Mouse (Mus musculus) heart, adult 2 months (tissue): ENCODE measurements at regions not wholly inside any gene's neighbourhood (a gene's known extent, or its start where the extent isn't known, plus 50 kb on each side); places are given as distances from the start of the nearest gene placed in this dataset.
A peak's percentile ranks its signal among the peaks of the same experiment; 100 is the strongest.

Experiments used
- DNase-seq, 2 experiments: peaks; one replicate each; pipeline ENCODE4 v3.0.0; 2021
- H3K27ac ChIP-seq: fragments of 200-600 bp; 2 replicates; pipeline ENCODE4 v1.8.1; 2022
- H3K27me3 ChIP-seq: fragments of 200-500 bp; 2 replicates; pipeline ENCODE4 v1.6.1; 2012; ENCODE audit warnings: mild to moderate bottlenecking, low read length, inconsistent platforms, mixed read lengths; ENCODE audit not compliant: control insufficient read depth, insufficient read depth
- H3K36me3 ChIP-seq: fragments of 200-500 bp; 2 replicates; pipeline ENCODE4 v1.6.1; 2012; ENCODE audit warnings: low read length, inconsistent platforms; ENCODE audit not compliant: control insufficient read depth, insufficient read depth
- H3K4me1 ChIP-seq: fragments of 200-500 bp; 2 replicates; pipeline ENCODE4 v1.6.1; 2011; ENCODE audit warnings: low read length; ENCODE audit not compliant: control insufficient read depth, insufficient read depth
- H3K4me3 ChIP-seq: fragments of 200-600 bp; 2 replicates; pipeline ENCODE4 v1.8.1; 2022
- H3K79me2 ChIP-seq: fragments of 200-500 bp; replicated peaks from 2 replicates; pipeline ENCODE4 v1.6.1; 2012; ENCODE audit warnings: mild to moderate bottlenecking, inconsistent platforms, low read length, moderate library complexity, mixed read lengths; ENCODE audit not compliant: control insufficient read depth, insufficient read depth
- H3K9ac ChIP-seq: fragments of 200-500 bp; 2 replicates; pipeline ENCODE4 v1.6.1; 2012; ENCODE audit warnings: low read depth, mild to moderate bottlenecking, control low read depth, inconsistent platforms, low read length, mixed read lengths
- CTCF ChIP-seq: fragments of 200-600 bp; IDR thresholded peaks from 2 replicates; pipeline ENCODE4 v1.8.1; 2022; ENCODE audit warnings: antibody characterized with exemption, mild to moderate bottlenecking, moderate library complexity
- EP300 ChIP-seq: fragments of 200-500 bp; IDR thresholded peaks from 2 replicates; pipeline ENCODE4 v1.6.1; 2011; ENCODE audit warnings: low read depth, low read length, control low read depth; ENCODE audit not compliant: insufficient read depth
- POLR2A ChIP-seq: fragments of 200-500 bp; IDR thresholded peaks from 2 replicates; pipeline ENCODE4 v1.6.1; 2011; ENCODE audit warnings: mild to moderate bottlenecking, low read depth, low read length, control low read depth; ENCODE audit not compliant: insufficient read depth
- WGBS: fragments of 180-500 bp; shearing (Covaris S2); methylation state at CpG from one replicate; pipeline ENCODE4 v1.1.7; 2018; 5-methylcytosine and 5-hydroxymethylcytosine counted together
- intact Hi-C: fragments of 180-260 bp; cut with DNase I; formaldehyde crosslinking; loops from one replicate; pipeline ENCODE4 v1.15.1; 2025

- Histone ChIP-seq H3K4me3 (no peak overlapping the region), H3K9ac (no peak overlapping the region), H3K36me3 (no peaks in the 10 kb centered on the region), H3K27ac (no peak overlapping the region; the same call in 1 of the 2 replicates), H3K79me2 (no peaks in the 10 kb centered on the region), H3K4me1 (peaks cover 2% of the 10 kb centered on the region), H3K27me3 (no peaks in the 10 kb centered on the region; the same call in 1 of the 2 replicates)
- 21% methylated on average over 8 of the region's 8 CpGs for WGBS
- peak; percentile 33 to 58 for DNase-seq
- intact Hi-C loops = no loop called here
- no peak for TF ChIP-seq EP300
- no peak for TF ChIP-seq POLR2A
- no peak for TF ChIP-seq CTCF
These were observed 191.2 kb downstream of the Rplp1 start for GRCm38 (mm10) chr9:61723021-61723581.

- Histone ChIP-seq H3K4me3 (no peak overlapping the region), H3K9ac (no peak overlapping the region), H3K79me2 (no peaks in the 10 kb centered on the region), H3K27ac (no peak overlapping the region), H3K36me3 (no peaks in the 10 kb centered on the region), H3K4me1 (peaks cover 2% of the 10 kb centered on the region), H3K27me3 (no peaks in the 10 kb centered on the region; the same call in 1 of the 2 replicates)
- TF ChIP-seq CTCF = no peak
- TF ChIP-seq POLR2A = no peak
- DNase-seq = no peak
- intact Hi-C loops = no loop called here
- 83% methylated on average over 5 of the region's 5 CpGs for WGBS
These were observed 192.5 kb downstream of the Rplp1 start for GRCm38 (mm10) chr9:61721851-61722250.

DNA sequence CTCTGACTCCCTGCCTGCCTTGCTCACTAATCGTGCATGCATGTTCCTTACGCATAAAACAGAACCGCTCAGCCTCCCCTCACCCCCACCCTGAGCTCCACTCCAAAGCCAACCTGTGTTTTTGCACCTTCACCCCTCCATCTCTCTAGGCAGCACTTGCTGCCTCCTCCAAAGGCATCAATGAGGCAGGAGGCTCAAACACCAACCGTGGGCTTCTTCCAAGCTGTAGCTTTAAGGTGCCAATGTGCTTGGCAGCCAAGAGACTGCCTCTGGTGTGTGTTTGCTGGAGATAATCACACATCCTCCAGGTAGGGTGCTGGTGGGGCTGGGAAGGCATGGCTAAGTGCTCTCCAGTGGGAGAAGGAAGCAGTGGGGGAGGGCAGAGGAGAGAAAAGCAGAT lies 193.3 kb downstream of the Rplp1 start:
- Histone ChIP-seq H3K9ac (no peak overlapping the region), H3K4me3 (no peak overlapping the region), H3K36me3 (no peaks in the 10 kb centered on the region), H3K4me1 (peaks cover 2% of the 10 kb centered on the region), H3K79me2 (no peaks in the 10 kb centered on the region), H3K27me3 (peaks cover 2% of the 10 kb centered on the region; the same call in 1 of the 2 replicates), H3K27ac (no peak overlapping the region)
- intact Hi-C loops = no loop called here
- TF ChIP-seq EP300 (no peak), POLR2A (no peak), CTCF (no peak)
- WGBS = 78% methylated on average over 4 of the region's 4 CpGs
- no peak for DNase-seq

DNA sequence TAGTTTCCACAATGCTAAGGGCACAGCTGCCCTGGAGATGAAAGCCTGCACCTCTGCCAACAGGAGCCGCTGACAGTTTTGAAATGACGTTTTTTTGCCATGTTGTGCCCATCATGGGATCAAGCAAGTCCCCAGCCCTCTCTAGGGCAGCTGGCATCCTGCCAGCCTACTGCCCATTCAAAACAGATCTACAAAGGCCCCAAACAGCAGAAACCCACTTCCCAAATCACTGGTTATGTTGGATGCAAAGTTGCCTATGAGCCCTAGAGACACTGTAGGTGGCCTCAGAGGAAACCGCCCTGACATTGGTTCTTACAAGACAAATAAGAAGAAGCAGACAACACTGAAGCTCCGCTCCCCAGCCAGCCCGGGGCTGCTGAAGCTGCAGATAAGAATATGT lies 194.1 kb downstream of the Rplp1 start:
- Histone ChIP-seq H3K27me3 (peaks cover 2% of the 10 kb centered on the region; the same call in 1 of the 2 replicates), H3K79me2 (no peaks in the 10 kb centered on the region), H3K9ac (no peak overlapping the region), H3K4me1 (peaks cover 2% of the 10 kb centered on the region), H3K4me3 (no peak overlapping the region), H3K27ac (no peak overlapping the region), H3K36me3 (no peaks in the 10 kb centered on the region)
- TF ChIP-seq POLR2A = no peak
- no peak for TF ChIP-seq CTCF
- no peak for TF ChIP-seq EP300
- no peak for DNase-seq
- 72% methylated on average over 5 of the region's 5 CpGs for WGBS
- intact Hi-C loops = no loop called here

- TF ChIP-seq CTCF = no peak
- H3K4me3 ChIP-seq = no peak overlapping the region
- H3K4me1 ChIP-seq = no peaks in the 10 kb centered on the region
- no peak overlapping the region for H3K27ac ChIP-seq
- WGBS = 67% methylated on average over 4 of the region's 4 CpGs
- H3K79me2 ChIP-seq = no peaks in the 10 kb centered on the region
- peaks cover 2% of the 10 kb centered on the region; the same call in 1 of the 2 replicates for H3K27me3 ChIP-seq
- no peak for DNase-seq
- H3K9ac ChIP-seq = no peak overlapping the region
- intact Hi-C loops = no loop called here
- H3K36me3 ChIP-seq = no peaks in the 10 kb centered on the region
These were observed 197.6 kb downstream of the Rplp1 start for GRCm38 (mm10) chr9:61716751-61717150.

GRCm38 (mm10) chr9:61714331-61715035 lies 199.9 kb downstream of the Rplp1 start:
- Histone ChIP-seq H3K79me2 (no peaks in the 10 kb centered on the region), H3K9ac (no peak overlapping the region), H3K27me3 (peaks cover 2% of the 10 kb centered on the region; the same call in 1 of the 2 replicates), H3K4me1 (no peaks in the 10 kb centered on the region), H3K4me3 (no peak overlapping the region), H3K27ac (no peak overlapping the region), H3K36me3 (no peaks in the 10 kb centered on the region)
- TF ChIP-seq EP300 (no peak), CTCF (no peak), POLR2A (no peak)
- WGBS = 49% methylated on average over 19 of the region's 19 CpGs
- DNase-seq = peak in 1 of 2 experiments; percentile 23
- intact Hi-C loops = no loop called here
